Mouse (Mus musculus) forebrain, embryonic 16.5 days (tissue): ENCODE measurements at regions not wholly inside any gene's neighbourhood (a gene's known extent, or its start where the extent isn't known, plus 50 kb on each side); places are given as distances from the start of the nearest gene placed in this dataset.

ENCODE experiments used
- ATAC-seq: fragments of 200-750 bp; cut with Nextera tagmentation; 2 replicates; pipeline ENCODE4 v1.8.0; 2017; ENCODE audit warnings: mild to moderate bottlenecking, moderate library complexity
- H3K27ac ChIP-seq: fragments of 300-500 bp; sonication (generic); 2 replicates; pipeline ENCODE4 v1.5.1; 2014; ENCODE audit warnings: low read length, control low read depth
- H3K27me3 ChIP-seq: fragments of 300-500 bp; sonication (generic); replicated peaks from 2 replicates; pipeline ENCODE4 v1.6.1; 2014; ENCODE audit warnings: low read length; ENCODE audit not compliant: control insufficient read depth, insufficient read depth
- H3K36me3 ChIP-seq: fragments of 300-500 bp; sonication (generic); 2 replicates; pipeline ENCODE4 v1.6.1; 2014; ENCODE audit not compliant: control insufficient read depth, insufficient read depth
- H3K4me1 ChIP-seq: fragments of 300-500 bp; sonication (generic); replicated peaks from 2 replicates; pipeline ENCODE4 v1.6.1; 2014; ENCODE audit warnings: low read length; ENCODE audit not compliant: control insufficient read depth, insufficient read depth
- H3K4me2 ChIP-seq: fragments of 300-500 bp; sonication (generic); 2 replicates; pipeline ENCODE4 v1.6.1; 2014; ENCODE audit warnings: mild to moderate bottlenecking, low read length, control low read depth
- H3K4me3 ChIP-seq: fragments of 300-500 bp; sonication (generic); replicated peaks from 2 replicates; pipeline ENCODE4 v1.5.1; 2014; ENCODE audit warnings: mild to moderate bottlenecking, low read length, control low read depth
- H3K9ac ChIP-seq: fragments of 300-500 bp; sonication (generic); replicated peaks from 2 replicates; pipeline ENCODE4 v1.6.1; 2014; ENCODE audit warnings: low read depth, low read length, control low read depth
- H3K9me3 ChIP-seq: fragments of 300-500 bp; sonication (generic); 2 replicates; pipeline ENCODE4 v1.6.1; 2016; ENCODE audit warnings: low read length; ENCODE audit not compliant: control insufficient read depth
- WGBS: fragments of 180-500 bp; shearing (Covaris S2); extraction: QIAGEN DNeasy Blood & Tissue Kit; methylation state at CpG from one replicate; pipeline ENCODE4 v1.1.7; 2014; 5-methylcytosine and 5-hydroxymethylcytosine counted together

- Histone ChIP-seq H3K27me3 (no peaks in the 10 kb centered on the region), H3K4me1 (no peaks in the 10 kb centered on the region), H3K4me2 (no peak overlapping the region), H3K36me3 (no peaks in the 10 kb centered on the region), H3K4me3 (no peak overlapping the region), H3K9ac (no peak overlapping the region), H3K9me3 (no peaks in the 10 kb centered on the region), H3K27ac (no peak overlapping the region)
- WGBS = 85% methylated on average over 2 of the region's 2 CpGs
- ATAC-seq = no peak
These were observed 688.5 kb upstream of the Fat3 start for GRCm38 (mm10) chr9:17189552-17189951.

GRCm38 (mm10) chr9:17168193-17168592 lies 667.1 kb upstream of the Fat3 start:
- no peak overlapping the region for H3K4me3 ChIP-seq
- no peaks in the 10 kb centered on the region for H3K9me3 ChIP-seq
- H3K27me3 ChIP-seq = no peaks in the 10 kb centered on the region
- WGBS = 81% methylated on average over 1 of the region's 1 CpGs
- H3K9ac ChIP-seq = no peak overlapping the region
- peak; percentile 87 for ATAC-seq
- no peaks in the 10 kb centered on the region for H3K4me1 ChIP-seq
- H3K27ac ChIP-seq = no peak overlapping the region
- no peaks in the 10 kb centered on the region for H3K36me3 ChIP-seq
- no peak overlapping the region for H3K4me2 ChIP-seq

- Histone ChIP-seq H3K9me3 (no peaks in the 10 kb centered on the region), H3K27me3 (no peaks in the 10 kb centered on the region), H3K27ac (no peak overlapping the region), H3K4me3 (no peak overlapping the region), H3K36me3 (no peaks in the 10 kb centered on the region), H3K4me2 (no peak overlapping the region), H3K4me1 (no peaks in the 10 kb centered on the region), H3K9ac (no peak overlapping the region)
- 75% methylated on average over 1 of the region's 1 CpGs for WGBS
- ATAC-seq = no peak
These were observed 665.2 kb upstream of the Fat3 start for GRCm38 (mm10) chr9:17166331-17166730.

DNA sequence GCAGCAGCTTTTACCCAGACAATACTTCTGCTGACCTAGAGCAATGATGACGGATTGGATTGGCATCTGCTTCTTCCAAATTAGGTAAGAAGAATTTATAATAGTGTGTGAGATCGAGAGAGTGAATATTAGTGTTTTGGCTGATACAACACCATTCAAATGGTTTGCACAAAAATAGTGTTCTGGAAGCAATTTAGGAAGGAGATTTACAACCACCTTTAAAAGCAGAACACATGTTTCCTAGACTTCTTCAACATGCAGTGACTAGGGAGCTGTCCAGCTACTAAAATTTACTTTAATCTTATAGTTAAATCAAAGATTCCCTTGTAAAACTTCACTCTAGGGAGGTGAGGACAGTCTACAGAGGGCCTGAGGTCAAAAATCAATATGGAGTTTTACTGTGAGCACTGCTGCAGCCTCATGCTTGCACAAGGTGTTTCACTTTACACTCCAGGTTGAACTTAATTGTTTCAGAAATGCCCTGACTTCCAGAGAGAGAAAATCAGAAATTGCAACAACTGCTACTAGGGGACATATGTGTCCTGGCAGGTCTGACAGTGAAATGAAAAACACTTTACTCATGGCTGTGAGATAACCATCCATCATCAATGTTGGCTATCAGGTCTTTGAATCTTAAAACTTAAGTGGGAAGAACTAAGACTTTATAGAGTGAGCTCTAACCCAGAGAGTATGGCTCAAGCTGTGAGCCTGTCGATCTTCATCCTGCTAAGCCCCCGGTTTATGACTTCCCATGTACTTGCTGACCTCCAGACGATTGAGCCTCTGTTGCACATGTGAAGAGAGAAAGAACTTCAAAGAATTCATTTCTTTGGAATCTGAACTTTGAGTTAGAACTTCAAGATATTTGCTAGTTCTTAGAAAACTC lies 657.6 kb upstream of the Fat3 start:
- Histone ChIP-seq H3K4me3 (no peak overlapping the region), H3K9ac (no peak overlapping the region), H3K9me3 (no peaks in the 10 kb centered on the region), H3K27ac (no peak overlapping the region), H3K36me3 (no peaks in the 10 kb centered on the region), H3K27me3 (no peaks in the 10 kb centered on the region), H3K4me2 (no peak overlapping the region), H3K4me1 (no peaks in the 10 kb centered on the region)
- no peak for ATAC-seq
- 80% methylated on average over 5 of the region's 5 CpGs for WGBS

DNA sequence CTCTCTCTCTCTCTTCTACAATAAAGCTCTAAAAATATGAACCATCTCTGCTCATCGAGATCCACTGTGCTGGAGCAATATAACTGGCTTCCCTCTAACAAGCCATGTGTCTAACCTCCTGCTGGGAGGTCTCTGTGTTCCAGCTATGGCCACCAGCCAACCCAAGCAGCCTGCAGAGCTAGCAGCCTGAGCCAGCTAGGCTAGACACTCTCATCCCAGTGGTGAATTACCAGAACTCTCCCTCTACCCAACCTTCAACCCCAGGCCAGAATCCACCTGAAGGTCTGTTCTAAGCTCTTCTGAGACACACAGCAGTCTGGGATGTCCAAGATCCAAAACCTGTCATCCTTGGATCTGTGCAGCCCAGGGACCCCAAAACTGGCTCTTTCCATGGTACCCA lies 651.3 kb upstream of the Fat3 start:
- Histone ChIP-seq H3K4me1 (no peaks in the 10 kb centered on the region), H3K4me2 (no peak overlapping the region), H3K4me3 (no peak overlapping the region), H3K36me3 (no peaks in the 10 kb centered on the region), H3K9ac (no peak overlapping the region), H3K27ac (no peak overlapping the region), H3K9me3 (no peaks in the 10 kb centered on the region), H3K27me3 (no peaks in the 10 kb centered on the region)
- WGBS = 58% methylated on average over 1 of the region's 1 CpGs
- 0 out of 2 replicates have a peak, but pooled peaks have one; percentile 15 for ATAC-seq

GRCm38 (mm10) chr9:17149424-17149823 lies 648.3 kb upstream of the Fat3 start:
- Histone ChIP-seq H3K36me3 (no peaks in the 10 kb centered on the region), H3K4me3 (no peak overlapping the region), H3K4me1 (no peaks in the 10 kb centered on the region), H3K27me3 (no peaks in the 10 kb centered on the region), H3K27ac (no peak overlapping the region), H3K4me2 (no peak overlapping the region), H3K9ac (no peak overlapping the region), H3K9me3 (no peaks in the 10 kb centered on the region)
- no peak for ATAC-seq
- WGBS = 72% methylated on average over 2 of the region's 2 CpGs
